Mouse (Mus musculus): Measurements from ENCODE around the gene Mcts2.

The Mcts2 gene

DNA sequence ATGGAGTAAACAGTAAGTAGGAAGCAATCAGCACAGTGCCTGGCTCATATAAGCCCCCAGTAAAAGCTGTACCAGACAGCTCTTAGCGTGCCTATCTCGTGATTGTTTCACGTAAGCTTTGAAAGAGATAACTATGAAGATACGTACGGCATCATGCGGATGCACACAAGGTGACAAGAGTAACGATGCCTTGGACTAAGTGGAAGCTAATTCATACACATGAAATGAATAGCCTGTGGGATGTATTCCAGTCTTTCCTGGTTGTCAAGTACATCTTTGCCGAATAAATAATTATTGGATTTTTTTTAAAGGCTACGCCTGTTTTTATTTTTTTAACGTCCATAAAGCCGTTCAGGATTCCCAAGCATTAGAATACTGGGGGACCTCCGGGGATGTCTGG, 436 bp upstream of the Mcts2 start:
- DNase-seq (ENCODE audit: low spot score in 2 of 2) = no peak

- DNase-seq (ENCODE audit: low spot score in 2 of 2) = no peak
Observed at GRCm38 (mm10) chr2:152691564-152692217, 4.9 kb downstream of the Mcts2 start.

DNA sequence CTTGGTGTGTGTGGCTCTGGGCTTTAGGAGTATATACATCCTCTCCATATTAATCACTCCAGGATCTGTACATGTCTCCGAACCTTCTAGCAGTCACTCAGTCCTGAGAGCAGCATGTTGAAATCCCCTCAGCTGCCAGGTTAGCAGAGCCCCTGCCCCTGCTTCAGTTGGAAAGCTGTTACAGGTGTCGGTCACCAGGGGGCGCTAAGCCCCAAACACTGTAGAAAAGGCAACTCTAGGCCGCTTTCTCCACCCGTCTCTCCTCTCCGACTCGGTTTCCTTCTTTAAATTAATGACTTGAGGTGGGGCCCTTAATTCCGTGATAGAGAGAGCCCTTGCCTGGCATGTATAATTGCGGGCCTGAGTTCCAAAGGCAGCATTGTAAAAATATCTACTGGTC, 6.4 kb downstream of the Mcts2 start:
- peak; percentile 67 to 87 for DNase-seq (ENCODE audit: low spot score in 2 of 2)

- no peak for DNase-seq (ENCODE audit: low spot score in 2 of 2)
Observed at GRCm38 (mm10) chr2:152693735-152694134, 6.9 kb downstream of the Mcts2 start.

- no peak for DNase-seq (ENCODE audit: low spot score in 2 of 2)
Observed at GRCm38 (mm10) chr2:152694708-152695107, 7.9 kb downstream of the Mcts2 start.

- DNase-seq (ENCODE audit: low spot score in 2 of 2) = no peak
Observed at GRCm38 (mm10) chr2:152696016-152696415, 9.2 kb downstream of the Mcts2 start.

DNA sequence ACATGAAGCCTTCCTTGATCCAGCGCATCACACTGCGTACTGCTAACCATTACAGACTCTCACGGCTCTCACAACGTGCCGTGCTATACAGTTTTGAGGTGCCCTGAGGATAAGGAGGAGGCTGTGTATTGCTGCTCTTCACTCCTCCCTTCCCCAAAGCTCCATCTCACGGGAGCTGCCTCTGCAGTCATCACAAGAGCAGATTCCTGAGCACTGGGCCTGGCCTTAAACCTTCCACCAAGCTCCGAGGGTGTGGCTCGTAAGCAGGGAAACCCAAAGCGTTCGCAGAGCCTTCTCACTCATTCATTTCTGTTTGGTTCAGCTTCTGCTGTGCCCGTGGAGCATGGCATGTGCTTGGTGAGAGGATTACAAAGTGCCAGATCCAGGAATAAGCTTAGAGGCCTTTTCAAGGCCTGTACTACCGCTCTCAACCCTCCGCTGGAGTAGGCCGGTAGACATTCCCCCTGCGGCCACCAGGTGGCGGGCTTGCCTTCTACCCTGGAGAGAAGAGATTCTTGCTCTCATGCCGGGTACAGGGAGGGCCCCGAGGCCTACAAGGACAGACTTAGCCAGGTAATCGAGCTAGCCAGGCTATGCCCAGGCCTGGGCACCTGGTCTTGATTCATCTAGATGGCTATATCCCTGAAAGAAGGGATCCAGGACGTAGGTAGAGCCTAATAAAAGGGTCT, 9.8 kb downstream of the Mcts2 start:
- peak; percentile 91 to 97 for DNase-seq (ENCODE audit: low spot score in 2 of 2)

DNA sequence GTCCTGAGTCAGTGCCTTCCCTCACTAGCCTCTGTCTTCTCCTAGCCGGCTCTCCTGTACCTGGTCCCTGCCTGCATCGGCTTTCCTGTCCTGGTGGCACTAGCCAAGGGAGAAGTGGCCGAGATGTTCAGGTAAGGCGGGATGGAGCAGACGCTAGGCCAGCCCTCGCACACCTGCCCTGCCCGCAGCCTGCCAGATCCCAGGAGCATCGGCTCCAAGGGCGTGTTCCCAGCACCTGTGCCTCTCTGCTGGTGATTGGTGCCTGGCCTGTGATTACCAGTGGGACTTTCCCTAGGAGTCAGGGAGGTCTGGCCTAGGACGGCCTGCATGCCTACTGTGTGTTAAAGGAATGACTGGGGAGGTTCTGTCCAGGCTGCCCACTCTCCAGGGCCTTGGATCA, 13.3 kb downstream of the Mcts2 start:
- no peak for DNase-seq (ENCODE audit: low spot score in 2 of 2)

- no peak for DNase-seq (ENCODE audit: low spot score in 2 of 2)
Observed at GRCm38 (mm10) chr2:152700725-152701124, 13.9 kb downstream of the Mcts2 start.

DNA sequence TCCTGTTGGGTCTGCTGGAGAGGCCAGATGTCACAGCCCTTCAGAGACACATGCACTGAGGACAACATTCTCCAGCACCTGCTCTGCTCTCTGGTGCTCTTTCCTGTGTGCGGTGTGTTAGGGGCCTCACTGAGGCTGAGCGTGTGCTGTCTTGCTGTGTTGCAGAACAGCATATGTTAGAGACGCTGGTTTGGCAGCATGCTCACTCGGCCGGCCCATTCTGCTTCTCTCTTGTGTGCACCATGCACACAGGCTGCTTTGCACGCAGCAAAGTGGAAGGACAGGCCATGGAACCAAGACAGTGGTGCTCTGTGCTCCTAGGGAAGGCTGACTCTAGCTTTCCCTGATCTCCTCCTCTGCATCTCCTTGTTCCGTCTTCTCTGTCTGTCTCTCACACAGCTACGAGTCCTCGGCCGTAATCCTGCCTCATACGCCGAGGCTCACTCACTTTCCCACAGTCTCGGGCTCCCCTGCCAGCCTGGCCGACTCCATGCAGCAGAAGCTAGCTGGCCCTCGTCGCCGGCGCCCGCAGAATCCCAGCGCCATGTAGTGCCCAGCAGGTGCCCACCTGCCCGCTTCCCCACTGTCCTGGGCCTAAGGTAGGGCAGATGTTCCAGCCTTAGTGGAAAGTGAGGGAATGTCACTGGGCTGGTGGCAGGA, 16.9 kb downstream of the Mcts2 start:
- DNase-seq (ENCODE audit: low spot score in 2 of 2) = no peak

DNA sequence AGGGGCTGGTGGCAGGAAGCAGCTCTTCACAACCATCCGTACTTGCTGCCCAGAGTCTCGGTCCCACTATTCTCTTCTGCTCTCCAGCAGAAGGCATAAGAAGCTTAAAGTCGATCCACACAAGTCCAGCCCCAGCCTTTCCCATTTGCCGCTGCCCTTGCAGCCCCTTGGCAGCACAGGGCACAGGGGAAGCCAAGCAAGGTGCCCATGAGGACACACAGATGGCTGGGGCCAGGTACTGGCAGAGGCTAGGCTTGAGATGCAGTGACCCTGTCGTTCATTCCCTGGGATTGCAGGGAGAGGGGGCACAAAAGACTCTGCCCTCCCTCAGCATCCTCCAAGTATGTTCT, 17.4 kb downstream of the Mcts2 start:
- DNase-seq (ENCODE audit: low spot score in 2 of 2) = no peak

- DNase-seq (ENCODE audit: low spot score in 2 of 2) = no peak
Observed at GRCm38 (mm10) chr2:152704811-152705370, 18.1 kb downstream of the Mcts2 start.

- no peak for DNase-seq (ENCODE audit: low spot score in 2 of 2)
Observed at GRCm38 (mm10) chr2:152705993-152706571, 19.2 kb downstream of the Mcts2 start.

- DNase-seq (ENCODE audit: low spot score in 2 of 2) = no peak
Observed at GRCm38 (mm10) chr2:152707186-152707585, 20.4 kb downstream of the Mcts2 start.

DNA sequence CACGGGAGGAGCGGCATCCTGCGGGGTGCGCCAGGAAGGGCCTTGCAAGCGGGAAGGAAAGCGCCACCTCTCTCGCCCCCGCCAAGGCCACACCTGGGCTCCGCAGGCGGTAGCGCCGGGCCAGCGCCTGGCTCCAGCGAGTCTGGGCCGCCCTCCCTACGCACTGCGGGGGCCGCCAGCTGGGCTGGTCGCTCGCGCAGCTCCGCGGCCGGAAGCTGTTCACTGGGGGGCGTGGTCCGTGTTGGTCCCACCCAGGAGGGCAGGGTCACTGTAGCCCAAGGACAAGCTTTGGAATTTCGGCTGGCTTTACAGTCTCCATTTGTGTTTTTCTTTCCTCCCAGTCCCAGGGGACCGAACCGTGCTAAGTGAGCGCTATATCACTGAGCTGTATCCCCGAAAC, 20.8 kb downstream of the Mcts2 start:
- peak in 1 of 2 experiments; percentile 49 for DNase-seq (ENCODE audit: low spot score in 2 of 2)

GRCm38 (mm10) chr2:152709066-152709465, 22.2 kb downstream of the Mcts2 start:
- DNase-seq (ENCODE audit: low spot score in 2 of 2) = no peak

DNA sequence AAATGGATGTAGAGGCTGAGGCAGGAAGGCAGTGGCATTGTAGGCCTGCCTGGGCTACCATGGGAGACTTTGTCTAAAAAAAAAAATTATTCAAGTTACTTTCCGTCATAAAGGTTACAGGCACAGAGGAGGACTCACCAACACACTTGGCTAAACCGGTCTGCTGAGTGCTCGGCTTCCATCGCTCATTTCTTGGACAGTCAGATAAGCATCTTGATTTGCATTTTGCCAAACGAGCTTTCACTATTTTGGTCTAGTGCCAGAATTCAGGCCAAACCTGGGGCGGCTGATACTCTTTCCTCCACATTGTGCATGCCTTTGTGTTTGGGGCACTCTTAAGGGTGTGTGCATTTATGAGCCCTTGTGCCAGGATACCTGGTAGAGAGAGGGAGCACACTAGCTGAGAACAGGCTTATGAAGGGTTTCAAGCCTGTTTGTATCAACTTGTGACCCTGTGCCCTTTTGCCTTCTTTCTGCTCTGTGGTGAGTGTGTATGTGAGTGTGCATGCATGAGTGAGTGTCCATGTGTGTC, 29.5 kb downstream of the Mcts2 start:
- DNase-seq (ENCODE audit: low spot score in 2 of 2) = no peak

DNA sequence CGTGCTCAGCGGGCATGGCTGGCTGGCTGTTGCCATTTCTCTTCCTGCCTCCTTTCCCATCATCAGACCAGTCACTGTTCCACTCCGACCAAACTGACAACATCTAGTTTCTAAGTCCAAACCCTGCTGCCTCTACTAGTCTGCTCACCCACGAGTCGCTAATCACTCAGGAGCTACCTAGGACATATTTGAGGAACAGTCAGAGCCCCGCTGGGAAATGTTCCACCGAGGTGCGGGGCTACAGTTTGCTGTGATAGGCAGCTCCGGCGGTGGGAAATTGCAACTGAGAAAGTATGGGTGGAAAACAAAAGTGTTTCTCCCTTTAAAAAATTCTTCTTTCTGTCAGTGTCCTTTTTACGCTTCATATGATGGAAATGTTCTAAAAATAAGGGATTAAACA, 30.8 kb downstream of the Mcts2 start:
- no peak for DNase-seq (ENCODE audit: low spot score in 2 of 2)

GRCm38 (mm10) chr2:152718076-152718475, 31.2 kb downstream of the Mcts2 start:
- DNase-seq (ENCODE audit: low spot score in 2 of 2) = no peak

- DNase-seq (ENCODE audit: low spot score in 2 of 2) = peak in 1 of 2 experiments; percentile 70
Observed at GRCm38 (mm10) chr2:152723651-152724331, 37.0 kb downstream of the Mcts2 start.

DNA sequence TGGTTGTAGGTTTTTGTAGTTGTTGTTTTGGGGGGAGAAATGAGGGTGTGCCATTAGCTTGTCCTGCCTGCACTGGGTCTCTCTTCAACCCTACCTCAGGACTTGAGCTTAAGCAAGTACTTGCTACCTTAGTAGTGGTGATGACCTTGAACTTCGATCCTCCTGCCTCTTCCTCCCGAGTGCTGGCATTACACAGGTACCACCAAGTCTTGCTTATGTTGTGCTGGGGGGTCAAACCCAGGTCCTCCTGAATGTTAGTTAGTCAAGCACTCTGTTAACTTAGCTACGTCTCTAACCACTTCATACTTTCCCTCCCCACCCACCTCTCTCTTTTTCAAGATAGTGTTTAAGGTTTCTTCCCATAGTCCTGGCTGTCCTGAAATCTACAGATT, 37.5 kb downstream of the Mcts2 start:
- no peak for DNase-seq (ENCODE audit: low spot score in 2 of 2)
